Mouse (Mus musculus): Measurements from ENCODE around the gene Myh10. TPM values are rescaled to one million over a fixed set of nuclear protein-coding genes. Genes with fewer than 3 reads are reported as not detected.

The Myh10 gene
- total and polyA plus RNA-seq, 3 experiments: 0.38 to 2.7 (median 0.62) TPM

GRCm38 (mm10) chr11:68852486-68852901, 161.1 kb downstream of the Myh10 start:
- peaks cover 0 to 17% of the 10 kb centered on the region in 2 experiments for H3K36me3 ChIP-seq (replicated peaks in 1 of 2; ENCODE audit: control insufficient read depth in 1 of 2, insufficient read depth in 1 of 2, low read length in 1 of 2)
- H3K27ac ChIP-seq (ENCODE audit: insufficient read depth, low read depth): peak overlapping the region; percentile 63
- H3K9ac ChIP-seq (ENCODE audit: insufficient read depth, low read depth): peak overlapping the region; percentile 95
- H3K79me2 ChIP-seq (replicated peaks; ENCODE audit: control insufficient read depth, extremely low read depth, insufficient read depth, poor library complexity, severe bottlenecking): peaks cover 42% of the 10 kb centered on the region
- peak overlapping the region; percentile 92 to 97 (median 92) for H3K4me3 ChIP-seq (replicated peaks in 1 of 3; ENCODE audit: low read depth in 2 of 3, low read length in 2 of 3, poor library complexity in 1 of 3)
- no peaks in the 10 kb centered on the region for H3K9me3 ChIP-seq (replicated peaks; ENCODE audit: low read length)
- in situ Hi-C loops (cut with MboI; ENCODE audit: low pct_ligation_motif_present, low pct_unique_long_range_greater_than_20kb, low sequenced_read_pairs) (no loop called here), dilution Hi-C loops (cut with MboI; ENCODE audit: extremely low pct_ligation_motif_present, extremely low pct_unique_long_range_greater_than_20kb, low sequenced_read_pairs) (no loop called here)
- TF ChIP-seq KAT2A (IDR thresholded peaks at IDR 0.05; ENCODE audit: insufficient replicate concordance, low read length) (no peak), PAX5 (IDR thresholded peaks at IDR 0.05; ENCODE audit: low read length) (no peak), UBTF (IDR thresholded peaks at IDR 0.05; ENCODE audit: low read depth, low read length) (no peak), NRF1 (IDR thresholded peaks at IDR 0.05; ENCODE audit: low read depth, low read length) (no peak), CHD2 (IDR thresholded peaks at IDR 0.05; ENCODE audit: low read length) (peak; percentile 35; the same call in 1 of the 2 replicates), JUN (IDR thresholded peaks at IDR 0.05; ENCODE audit: insufficient read depth, low read depth, low read length) (no peak), CHD1 (IDR thresholded peaks at IDR 0.05; ENCODE audit: low read depth, low read length) (no peak), ZNF384 (IDR thresholded peaks at IDR 0.05; ENCODE audit: low read depth, low read length) (no peak), MAZ (IDR thresholded peaks at IDR 0.05; ENCODE audit: low read depth, low read length) (0 out of 2 replicates have a peak, but pooled peaks have one; percentile 6), TCF12 (IDR thresholded peaks at IDR 0.05; ENCODE audit: low read depth, low read length) (no peak), EP300 (IDR thresholded peaks at IDR 0.05; ENCODE audit: low read length) (peak; percentile 7; the same call in 1 of the 2 replicates), USF2 (conservative IDR thresholded peaks at IDR 0.05; ENCODE audit: low read depth, low read length) (no peak), RCOR1 (conservative IDR thresholded peaks at IDR 0.05; ENCODE audit: low read depth, low read length) (0 out of 2 replicates have a peak, but pooled peaks have one; percentile 13), RAD21 (IDR thresholded peaks at IDR 0.05; ENCODE audit: low read depth, low read length) (no peak), POLR2AphosphoS2 (IDR thresholded peaks at IDR 0.05; ENCODE audit: low read depth, low read length) (no peak), MAFK (IDR thresholded peaks at IDR 0.05; ENCODE audit: insufficient replicate concordance, low read length) (no peak), ELF1 (IDR thresholded peaks at IDR 0.05; ENCODE audit: low read depth, low read length) (no peak), IRF4 (IDR thresholded peaks at IDR 0.05; ENCODE audit: low read depth, low read length) (peak; percentile 8; the same call in 1 of the 2 replicates), MAX (IDR thresholded peaks at IDR 0.05; ENCODE audit: low read length) (no peak), ZKSCAN1 (IDR thresholded peaks at IDR 0.05; ENCODE audit: borderline replicate concordance, low read depth, low read length) (no peak), JUND (conservative IDR thresholded peaks at IDR 0.05; ENCODE audit: low read depth, low read length) (no peak), MXI1 (IDR thresholded peaks at IDR 0.05; ENCODE audit: low read depth, low read length) (no peak; the same call in 1 of the 2 replicates), CTCF (conservative IDR thresholded peaks at IDR 0.05 in 1 of 2, IDR thresholded peaks at IDR 0.05 in 1 of 2; ENCODE audit: low read depth in 2 of 2, low read length in 2 of 2) (no peak), ZMIZ1 (IDR thresholded peaks at IDR 0.05; ENCODE audit: low read depth, low read length) (no peak), NELFE (IDR thresholded peaks at IDR 0.05; ENCODE audit: low read depth, low read length) (no peak), MYC (IDR thresholded peaks at IDR 0.05; ENCODE audit: low read depth, low read length) (no peak), USF1 (IDR thresholded peaks at IDR 0.05; ENCODE audit: low read depth, low read length) (no peak), SIN3A (IDR thresholded peaks at IDR 0.05; ENCODE audit: low read length) (no peak; the same call in 1 of the 2 replicates), BHLHE40 (IDR thresholded peaks at IDR 0.05; ENCODE audit: low read depth, low read length) (no peak)
- H3K4me1 ChIP-seq (ENCODE audit: control insufficient read depth in 1 of 2, insufficient read depth in 2 of 2): peaks cover 2 to 34% of the 10 kb centered on the region in 2 experiments; a peak in 2 of 4 replicates
- peak; percentile 34 for DNase-seq (ENCODE audit: extremely low read depth)
- no peaks in the 10 kb centered on the region for H3K27me3 ChIP-seq (replicated peaks)
- peak overlapping the region; percentile 98 for H3K4me2 ChIP-seq (ENCODE audit: insufficient read depth, low read depth, poor library complexity, severe bottlenecking)
